Mouse (Mus musculus) erythroblast, embryonic 14.5 days (primary cell): ENCODE results near the gene Bcas1.

Experiments used
- GATA1 ChIP-seq: IDR thresholded peaks from 2 replicates; pipeline ENCODE4 v1.6.1; 2012; ENCODE audit warnings: low read length, inconsistent platforms, mixed read lengths
- TAL1 ChIP-seq: IDR thresholded peaks from 3 replicates; pipeline ENCODE4 v1.6.1; 2012; ENCODE audit warnings: low read length, inconsistent platforms, mixed read lengths

- no peak for TF ChIP-seq GATA1
- no peak for TF ChIP-seq TAL1
These were observed 37.2 kb upstream of the Bcas1 start for GRCm38 (mm10) chr2:170464817-170465216.
